Mouse (Mus musculus) C2C12 (cell line): ENCODE measurements around the gene Immp2l.

Source experiments
- MAX ChIP-seq: IDR thresholded peaks from one replicate; pipeline ENCODE4 v1.6.1; 2011; ENCODE audit warnings: mild to moderate bottlenecking, control low read depth
- MYOD1 ChIP-seq: IDR thresholded peaks from one replicate; pipeline ENCODE4 v1.6.1; 2011; ENCODE audit warnings: low read depth; ENCODE audit not compliant: control insufficient read depth, insufficient read length

- TF ChIP-seq MAX (no peak), MYOD1 (no peak)
Measured at GRCm38 (mm10) chr12:41111456-41111855, 87.6 kb downstream of the Immp2l start.
